Mouse (Mus musculus): ENCODE measurements around the gene D330020A13Rik.
"Not testable (repeated sequence)": the region's sequence is repeated elsewhere in the genome, so short reads cannot be mapped to it uniquely, and the experiment has no call there.

D330020A13Rik gene

GRCm38 (mm10) chr6:120296589-120296988 lies 2.4 kb downstream of the D330020A13Rik start:
- DNase-seq (ENCODE audit: low spot score in 2 of 2), result not testable (repeated sequence)

GRCm38 (mm10) chr6:120301137-120301536 lies 7.0 kb downstream of the D330020A13Rik start:
- DNase-seq (ENCODE audit: low spot score in 2 of 2), result no peak

GRCm38 (mm10) chr6:120302755-120303316 lies 8.7 kb downstream of the D330020A13Rik start:
- no peak for DNase-seq (ENCODE audit: low spot score in 2 of 2)

GRCm38 (mm10) chr6:120306859-120307594 lies 12.9 kb downstream of the D330020A13Rik start:
- DNase-seq (ENCODE audit: low spot score in 2 of 2), result no peak

GRCm38 (mm10) chr6:120309338-120309737 lies 15.2 kb downstream of the D330020A13Rik start:
- DNase-seq (ENCODE audit: low spot score in 2 of 2), result no peak

- no peak for DNase-seq (ENCODE audit: low spot score in 2 of 2)
Measured at GRCm38 (mm10) chr6:120309787-120310186, 15.6 kb downstream of the D330020A13Rik start.

GRCm38 (mm10) chr6:120312443-120312842 lies 18.3 kb downstream of the D330020A13Rik start:
- DNase-seq (ENCODE audit: low spot score in 2 of 2), result no peak

- no peak for DNase-seq (ENCODE audit: low spot score in 2 of 2)
Measured at GRCm38 (mm10) chr6:120318303-120318940, 24.3 kb downstream of the D330020A13Rik start.

GRCm38 (mm10) chr6:120319129-120319528 lies 25.0 kb downstream of the D330020A13Rik start:
- no peak for DNase-seq (ENCODE audit: low spot score in 2 of 2)

GRCm38 (mm10) chr6:120320369-120320768 lies 26.2 kb downstream of the D330020A13Rik start:
- no peak for DNase-seq (ENCODE audit: low spot score in 2 of 2)

- DNase-seq (ENCODE audit: low spot score in 2 of 2), result peak; percentile 38 to 59
Measured at GRCm38 (mm10) chr6:120324295-120324927, 30.2 kb downstream of the D330020A13Rik start.

GRCm38 (mm10) chr6:120332351-120332750 lies 38.2 kb downstream of the D330020A13Rik start:
- DNase-seq (ENCODE audit: low spot score in 2 of 2), result no peak

- no peak for DNase-seq (ENCODE audit: low spot score in 2 of 2)
Measured at GRCm38 (mm10) chr6:120343992-120344391, 49.8 kb downstream of the D330020A13Rik start.

All from natural killer cell, adult 2 months (primary cell).